Mouse (Mus musculus): ENCODE results near the gene Cplx1. TPM values are rescaled to one million over a fixed set of nuclear protein-coding genes. Genes with fewer than 3 reads are reported as not detected.
"Not testable (repeated sequence)": the region's sequence is repeated elsewhere in the genome, so short reads cannot be mapped to it uniquely, and the experiment has no call there.

Gene Cplx1
- polyA plus RNA-seq, 1 experiment from 2014 or later: 2.7 TPM

- ATAC-seq: no peak
- no peaks in the 10 kb centered on the region for H3K27me3 ChIP-seq (replicated peaks; ENCODE audit: control insufficient read depth, insufficient read depth, low read length)
- H3K4me3 ChIP-seq (ENCODE audit: low read length): no peak overlapping the region
- no peaks in the 10 kb centered on the region for H3K4me1 ChIP-seq (ENCODE audit: control insufficient read depth, insufficient read depth, low read length)
- H3K4me2 ChIP-seq (ENCODE audit: low read depth, low read length): no peak overlapping the region
- no peaks in the 10 kb centered on the region for H3K36me3 ChIP-seq (ENCODE audit: control insufficient read depth, insufficient read depth, low read length)
- no peaks in the 10 kb centered on the region for H3K9me3 ChIP-seq (ENCODE audit: control insufficient read depth, low read length)
- 78% methylated on average over 7 of the region's 7 CpGs for WGBS
- no peak overlapping the region for H3K27ac ChIP-seq (ENCODE audit: low read length)
- H3K9ac ChIP-seq (ENCODE audit: low read depth, low read length): no peak overlapping the region
Measured at GRCm38 (mm10) chr5:108520153-108520552, 29.7 kb downstream of the Cplx1 start.

GRCm38 (mm10) chr5:108518951-108519350 is 30.9 kb downstream of the Cplx1 start:
- no peaks in the 10 kb centered on the region for H3K36me3 ChIP-seq (ENCODE audit: control insufficient read depth, insufficient read depth, low read length)
- H3K4me1 ChIP-seq (ENCODE audit: control insufficient read depth, insufficient read depth, low read length): no peaks in the 10 kb centered on the region
- no peaks in the 10 kb centered on the region for H3K9me3 ChIP-seq (ENCODE audit: control insufficient read depth, low read length)
- no peak overlapping the region for H3K9ac ChIP-seq (ENCODE audit: low read depth, low read length)
- ATAC-seq: no peak
- H3K27me3 ChIP-seq (replicated peaks; ENCODE audit: control insufficient read depth, insufficient read depth, low read length): no peaks in the 10 kb centered on the region
- no peak overlapping the region for H3K4me3 ChIP-seq (ENCODE audit: low read length)
- H3K27ac ChIP-seq (ENCODE audit: low read length): no peak overlapping the region
- 81% methylated on average over 5 of the region's 5 CpGs for WGBS
- no peak overlapping the region for H3K4me2 ChIP-seq (ENCODE audit: low read depth, low read length)

- no peak overlapping the region for H3K4me2 ChIP-seq (ENCODE audit: low read depth, low read length)
- whole genome bisulfite sequencing: 76% methylated on average over 9 of the region's 9 CpGs
- no peaks in the 10 kb centered on the region for H3K9me3 ChIP-seq (ENCODE audit: control insufficient read depth, low read length)
- ATAC-seq: no peak
- no peaks in the 10 kb centered on the region for H3K36me3 ChIP-seq (ENCODE audit: control insufficient read depth, insufficient read depth, low read length)
- H3K4me3 ChIP-seq (ENCODE audit: low read length): no peak overlapping the region
- H3K4me1 ChIP-seq (ENCODE audit: control insufficient read depth, insufficient read depth, low read length): no peaks in the 10 kb centered on the region
- no peaks in the 10 kb centered on the region for H3K27me3 ChIP-seq (replicated peaks; ENCODE audit: control insufficient read depth, insufficient read depth, low read length)
- no peak overlapping the region for H3K27ac ChIP-seq (ENCODE audit: low read length)
- H3K9ac ChIP-seq (ENCODE audit: low read depth, low read length): no peak overlapping the region
Measured at GRCm38 (mm10) chr5:108518106-108518885, 31.5 kb downstream of the Cplx1 start.

- no peak overlapping the region for H3K4me2 ChIP-seq (ENCODE audit: low read depth, low read length)
- no peaks in the 10 kb centered on the region for H3K36me3 ChIP-seq (ENCODE audit: control insufficient read depth, insufficient read depth, low read length)
- no peak overlapping the region for H3K4me3 ChIP-seq (ENCODE audit: low read length)
- H3K4me1 ChIP-seq (ENCODE audit: control insufficient read depth, insufficient read depth, low read length): no peaks in the 10 kb centered on the region
- ATAC-seq: no peak
- no peaks in the 10 kb centered on the region for H3K27me3 ChIP-seq (replicated peaks; ENCODE audit: control insufficient read depth, insufficient read depth, low read length)
- H3K9me3 ChIP-seq (ENCODE audit: control insufficient read depth, low read length): no peaks in the 10 kb centered on the region
- WGBS: 81% methylated on average over 3 of the region's 3 CpGs
- H3K27ac ChIP-seq (ENCODE audit: low read length): no peak overlapping the region
- no peak overlapping the region for H3K9ac ChIP-seq (ENCODE audit: low read depth, low read length)
Measured at GRCm38 (mm10) chr5:108516655-108517054, 33.2 kb downstream of the Cplx1 start.

- no peaks in the 10 kb centered on the region for H3K4me1 ChIP-seq (ENCODE audit: control insufficient read depth, insufficient read depth, low read length)
- H3K27ac ChIP-seq (ENCODE audit: low read length): no peak overlapping the region
- no peaks in the 10 kb centered on the region for H3K36me3 ChIP-seq (ENCODE audit: control insufficient read depth, insufficient read depth, low read length)
- H3K9me3 ChIP-seq (ENCODE audit: control insufficient read depth, low read length): no peaks in the 10 kb centered on the region
- no peak for ATAC-seq
- H3K4me3 ChIP-seq (ENCODE audit: low read length): no peak overlapping the region
- no peak overlapping the region for H3K9ac ChIP-seq (ENCODE audit: low read depth, low read length)
- H3K27me3 ChIP-seq (replicated peaks; ENCODE audit: control insufficient read depth, insufficient read depth, low read length): no peaks in the 10 kb centered on the region
- WGBS: 66% methylated on average over 6 of the region's 6 CpGs
- no peak overlapping the region for H3K4me2 ChIP-seq (ENCODE audit: low read depth, low read length)
Measured at GRCm38 (mm10) chr5:108515581-108516361, 34.1 kb downstream of the Cplx1 start.

- Histone ChIP-seq H3K27me3 (replicated peaks; ENCODE audit: control insufficient read depth, insufficient read depth, low read length) (no peaks in the 10 kb centered on the region), H3K4me3 (ENCODE audit: low read length) (no peak overlapping the region), H3K36me3 (ENCODE audit: control insufficient read depth, insufficient read depth, low read length) (peaks cover 32% of the 10 kb centered on the region), H3K27ac (ENCODE audit: low read length) (no peak overlapping the region), H3K4me1 (ENCODE audit: control insufficient read depth, insufficient read depth, low read length) (no peaks in the 10 kb centered on the region), H3K4me2 (ENCODE audit: low read depth, low read length) (no peak overlapping the region), H3K9me3 (ENCODE audit: control insufficient read depth, low read length) (no peaks in the 10 kb centered on the region), H3K9ac (ENCODE audit: low read depth, low read length) (no peak overlapping the region)
- 89% methylated on average over 18 of the region's 18 CpGs for WGBS
- ATAC-seq: no peak
Measured at GRCm38 (mm10) chr5:108502286-108502685, 47.5 kb downstream of the Cplx1 start.

GRCm38 (mm10) chr5:108501573-108501972 is 48.3 kb downstream of the Cplx1 start:
- Histone ChIP-seq H3K4me1 (ENCODE audit: control insufficient read depth, insufficient read depth, low read length) (no peaks in the 10 kb centered on the region), H3K27ac (ENCODE audit: low read length) (no peak overlapping the region), H3K9me3 (ENCODE audit: control insufficient read depth, low read length) (no peaks in the 10 kb centered on the region), H3K27me3 (replicated peaks; ENCODE audit: control insufficient read depth, insufficient read depth, low read length) (no peaks in the 10 kb centered on the region), H3K4me3 (ENCODE audit: low read length) (no peak overlapping the region), H3K4me2 (ENCODE audit: low read depth, low read length) (no peak overlapping the region), H3K9ac (ENCODE audit: low read depth, low read length) (no peak overlapping the region), H3K36me3 (ENCODE audit: control insufficient read depth, insufficient read depth, low read length) (peaks cover 32% of the 10 kb centered on the region)
- ATAC-seq: no peak
- WGBS: 86% methylated on average over 1 of the region's 1 CpGs

- not testable (repeated sequence) for H3K4me3 ChIP-seq (ENCODE audit: low read length); H3K27me3 ChIP-seq (replicated peaks; ENCODE audit: control insufficient read depth, insufficient read depth, low read length); H3K9ac ChIP-seq (ENCODE audit: low read depth, low read length); H3K27ac ChIP-seq (ENCODE audit: low read length); ATAC-seq; H3K9me3 ChIP-seq (ENCODE audit: control insufficient read depth, low read length); H3K4me1 ChIP-seq (ENCODE audit: control insufficient read depth, insufficient read depth, low read length); H3K4me2 ChIP-seq (ENCODE audit: low read depth, low read length)
- peaks cover 17% of the 10 kb centered on the region for H3K36me3 ChIP-seq (ENCODE audit: control insufficient read depth, insufficient read depth, low read length)
- WGBS: 99% methylated on average over 3 of the region's 5 CpGs
Measured at GRCm38 (mm10) chr5:108486148-108486547, 63.7 kb downstream of the Cplx1 start.

- no peak overlapping the region for H3K27ac ChIP-seq (ENCODE audit: low read length)
- ATAC-seq: no peak
- H3K27me3 ChIP-seq (replicated peaks; ENCODE audit: control insufficient read depth, insufficient read depth, low read length): no peaks in the 10 kb centered on the region
- no peaks in the 10 kb centered on the region for H3K4me1 ChIP-seq (ENCODE audit: control insufficient read depth, insufficient read depth, low read length)
- no peak overlapping the region for H3K4me2 ChIP-seq (ENCODE audit: low read depth, low read length)
- no peak overlapping the region for H3K9ac ChIP-seq (ENCODE audit: low read depth, low read length)
- H3K4me3 ChIP-seq (ENCODE audit: low read length): no peak overlapping the region
- WGBS: 93% methylated on average over 2 of the region's 2 CpGs
- no peaks in the 10 kb centered on the region for H3K9me3 ChIP-seq (ENCODE audit: control insufficient read depth, low read length)
- H3K36me3 ChIP-seq (ENCODE audit: control insufficient read depth, insufficient read depth, low read length): peaks cover 10% of the 10 kb centered on the region
Measured at GRCm38 (mm10) chr5:108485239-108485638, 64.6 kb downstream of the Cplx1 start.

Data from intestine, embryonic 16.5 days (tissue).